Mouse (Mus musculus): Measurements from ENCODE around the gene Dhx33. TPM values are rescaled to one million over a fixed set of nuclear protein-coding genes. Genes with fewer than 3 reads are reported as not detected.

Dhx33 gene
- polyA plus RNA-seq, 1 experiment from 2014 or later, result 12.3 TPM

DNA sequence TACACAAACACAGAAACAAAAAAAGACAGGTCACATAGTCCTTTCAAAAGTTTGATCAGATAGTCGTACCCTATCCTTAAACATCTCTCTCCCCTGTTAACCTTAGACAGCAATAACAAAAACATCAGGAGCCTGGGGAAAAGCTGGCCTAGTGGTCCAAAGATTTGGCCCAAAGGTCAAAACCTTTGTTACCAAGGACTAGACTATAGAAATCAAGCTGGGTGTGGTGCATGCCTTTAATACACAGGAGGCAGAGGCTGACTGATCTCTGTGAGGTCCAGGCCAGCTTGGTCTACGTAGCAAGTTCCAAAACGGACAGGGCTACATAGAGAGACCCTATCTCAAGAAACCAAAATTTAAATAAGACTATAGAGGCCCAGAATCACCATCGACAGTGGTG is 49.5 kb downstream of the Dhx33 start:
- ATAC-seq (ENCODE audit: low FRiP score), result no peak
- WGBS, result 91% methylated on average over 4 of the region's 4 CpGs
- no peaks in the 10 kb centered on the region for H3K4me1 ChIP-seq

DNA sequence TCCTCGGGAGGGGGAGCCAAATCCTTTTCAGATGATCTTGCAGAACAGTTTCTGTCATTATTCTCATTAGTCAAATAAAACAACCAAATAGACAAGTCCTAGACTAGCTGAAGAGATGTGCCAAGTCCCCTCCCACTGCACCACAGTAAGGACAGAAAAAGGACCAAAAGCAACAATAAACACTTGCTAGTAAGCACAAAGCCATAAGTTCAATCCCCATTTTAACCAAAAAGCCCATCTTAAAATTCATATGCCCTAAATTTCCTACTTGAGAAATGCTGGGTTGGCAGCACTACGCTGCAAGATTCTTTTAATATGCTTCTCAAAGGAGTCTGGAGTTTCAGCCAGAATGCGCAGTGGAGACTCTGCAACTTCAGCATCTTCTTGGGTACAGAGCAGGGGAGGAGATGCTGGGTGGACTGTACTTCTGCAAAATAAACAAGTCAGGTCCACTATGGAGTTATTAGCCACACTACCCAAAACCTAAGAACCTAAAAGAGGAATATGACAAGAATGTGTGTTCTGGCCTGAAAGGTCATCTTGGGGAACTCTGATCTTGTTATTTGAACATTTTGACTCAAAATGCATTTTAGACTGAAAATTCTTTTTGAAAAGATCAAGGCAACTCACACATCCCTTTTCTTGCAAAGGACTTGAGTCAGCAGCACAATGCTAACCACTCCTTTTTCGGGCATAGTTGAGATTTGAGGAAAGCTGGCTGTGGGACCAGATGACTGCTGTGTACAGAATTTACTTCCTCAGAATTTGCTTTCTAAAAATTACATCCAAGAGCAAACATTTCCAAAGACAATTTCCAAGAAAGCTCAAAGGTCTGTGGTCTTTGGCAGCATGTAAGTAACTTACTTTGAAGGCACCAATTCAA is 59.1 kb downstream of the Dhx33 start:
- no peaks in the 10 kb centered on the region for H3K9me3 ChIP-seq (replicated peaks)
- no peak for ATAC-seq (ENCODE audit: low FRiP score)
- peaks cover 91% of the 10 kb centered on the region for H3K36me3 ChIP-seq
- H3K4me1 ChIP-seq, result no peaks in the 10 kb centered on the region
- WGBS, result 91% methylated on average over 4 of the region's 4 CpGs
- H3K9ac ChIP-seq (replicated peaks), result no peak overlapping the region
- H3K27me3 ChIP-seq (replicated peaks), result no peaks in the 10 kb centered on the region
- no peak overlapping the region for H3K27ac ChIP-seq (replicated peaks)
- no peak overlapping the region for H3K4me3 ChIP-seq (replicated peaks)
- H3K4me2 ChIP-seq, result no peak overlapping the region

More for the DNA sequence above, 49.5 kb downstream of the Dhx33 start:
- Histone ChIP-seq H3K9me3 (replicated peaks) (no peaks in the 10 kb centered on the region), H3K27ac (replicated peaks) (no peak overlapping the region), H3K4me3 (replicated peaks) (no peak overlapping the region), H3K27me3 (replicated peaks) (no peaks in the 10 kb centered on the region), H3K9ac (replicated peaks) (no peak overlapping the region), H3K36me3 (peaks cover 83% of the 10 kb centered on the region), H3K4me2 (no peak overlapping the region)

DNA sequence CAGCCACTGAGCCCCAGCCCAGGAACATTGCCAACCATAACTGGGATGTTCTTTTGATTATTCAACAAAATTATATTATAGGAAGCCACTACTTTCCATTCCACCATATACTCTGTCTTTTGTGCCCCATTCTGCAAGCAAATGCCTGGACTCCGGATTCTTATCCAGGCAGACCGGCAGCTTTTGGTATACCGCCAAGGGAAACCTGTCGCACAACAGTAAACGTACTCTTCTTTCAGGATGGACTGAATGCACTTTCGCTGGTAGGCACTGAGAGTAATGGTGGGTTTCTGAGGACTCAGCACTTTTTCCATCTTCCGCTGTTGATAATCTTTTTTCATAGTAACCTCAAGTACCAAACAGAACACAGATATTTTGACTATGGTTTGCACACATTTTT is 60.6 kb downstream of the Dhx33 start:
- Histone ChIP-seq H3K4me2 (no peak overlapping the region), H3K4me1 (no peaks in the 10 kb centered on the region), H3K4me3 (replicated peaks) (no peak overlapping the region), H3K9me3 (replicated peaks) (no peaks in the 10 kb centered on the region), H3K27ac (replicated peaks) (no peak overlapping the region), H3K36me3 (peaks cover 88% of the 10 kb centered on the region), H3K9ac (replicated peaks) (no peak overlapping the region), H3K27me3 (replicated peaks) (no peaks in the 10 kb centered on the region)
- ATAC-seq (ENCODE audit: low FRiP score), result no peak
- 89% methylated on average over 7 of the region's 7 CpGs for WGBS

DNA sequence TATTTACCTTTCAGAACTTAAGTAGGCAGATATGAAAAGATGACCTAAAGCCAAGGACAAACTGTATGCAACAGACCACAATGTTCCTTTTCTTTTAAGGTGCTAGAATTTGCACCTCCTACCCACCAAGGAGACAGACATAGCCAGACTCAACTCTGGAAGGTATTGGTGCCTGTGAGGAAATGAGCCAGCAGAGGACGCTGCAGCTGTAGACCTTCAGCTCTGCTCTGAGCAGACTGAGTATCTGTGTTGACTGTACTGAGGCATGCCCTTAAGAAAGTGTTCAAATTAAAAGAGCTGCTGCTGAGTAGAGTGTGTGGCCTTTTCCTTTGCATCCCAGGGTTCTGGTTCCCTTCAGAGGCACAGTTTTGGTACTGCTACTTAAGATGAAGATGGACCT is 61.6 kb downstream of the Dhx33 start:
- Histone ChIP-seq H3K4me2 (no peak overlapping the region), H3K36me3 (peaks cover 88% of the 10 kb centered on the region), H3K9ac (replicated peaks) (no peak overlapping the region), H3K27ac (replicated peaks) (no peak overlapping the region), H3K4me3 (replicated peaks) (no peak overlapping the region), H3K27me3 (replicated peaks) (no peaks in the 10 kb centered on the region), H3K9me3 (replicated peaks) (no peaks in the 10 kb centered on the region), H3K4me1 (no peaks in the 10 kb centered on the region)
- ATAC-seq (ENCODE audit: low FRiP score), result no peak
- WGBS, result 90% methylated on average over 1 of the region's 1 CpGs

DNA sequence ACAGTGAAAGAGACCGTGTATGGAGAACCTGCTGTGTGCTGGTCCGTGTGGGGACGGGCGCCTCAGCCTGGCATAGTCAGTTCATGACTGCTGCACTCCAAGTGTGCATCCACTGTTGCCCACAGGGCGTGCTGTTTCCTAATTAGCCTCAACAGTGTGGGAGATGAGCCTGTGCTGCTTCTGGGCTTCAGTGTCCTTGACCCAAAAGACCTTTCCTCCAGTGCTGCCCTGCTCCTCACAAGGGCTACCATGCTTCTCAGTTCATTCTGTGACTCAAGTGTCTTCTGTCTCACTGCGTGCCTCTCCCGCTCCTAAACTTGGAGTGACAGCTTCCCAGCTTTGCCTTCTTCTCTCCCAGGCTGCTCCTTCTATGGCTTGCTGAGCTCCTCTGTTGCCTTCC is 68.9 kb downstream of the Dhx33 start:
- no peak for ATAC-seq (ENCODE audit: low FRiP score)
- Histone ChIP-seq H3K4me1 (no peaks in the 10 kb centered on the region), H3K36me3 (peaks cover 69% of the 10 kb centered on the region), H3K27ac (replicated peaks) (no peak overlapping the region), H3K27me3 (replicated peaks) (no peaks in the 10 kb centered on the region), H3K9me3 (replicated peaks) (no peaks in the 10 kb centered on the region), H3K4me3 (replicated peaks) (no peak overlapping the region), H3K4me2 (no peak overlapping the region), H3K9ac (replicated peaks) (no peak overlapping the region)
- WGBS, result 86% methylated on average over 7 of the region's 7 CpGs

Other genes with a start within 250 kb of the Dhx33 start
- 15.8 and 16.3 TPM in 2 replicates for gene Zfp3, start 240.2 kb downstream of the Dhx33 start, polyA plus RNA-seq (2015; fragmentation: Nextera tagmentation; extraction: Ambion mirVana)
- gene Scimp, start 191.9 kb downstream of the Dhx33 start, polyA plus RNA-seq (2015; fragmentation: Nextera tagmentation; extraction: Ambion mirVana), result 0.18 and 0.28 TPM in 2 replicates
- 77.1 and 83.3 TPM in 2 replicates for gene Rabep1, start 159.7 kb downstream of the Dhx33 start, polyA plus RNA-seq (2015; fragmentation: Nextera tagmentation; extraction: Ambion mirVana)
- gene Nup88, start 34.5 kb downstream of the Dhx33 start, polyA plus RNA-seq (2015; fragmentation: Nextera tagmentation; extraction: Ambion mirVana), result 108 and 109 TPM in 2 replicates
- 71.3 and 78.8 TPM in 2 replicates for gene Rpain, start 34.2 kb downstream of the Dhx33 start, polyA plus RNA-seq (2015; fragmentation: Nextera tagmentation; extraction: Ambion mirVana)
- 180 and 217 TPM in 2 replicates for gene C1qbp, start 21.4 kb downstream of the Dhx33 start, polyA plus RNA-seq (2015; fragmentation: Nextera tagmentation; extraction: Ambion mirVana)
- 29.8 and 34.2 TPM in 2 replicates for gene Mis12, start 15.2 kb upstream of the Dhx33 start, polyA plus RNA-seq (2015; fragmentation: Nextera tagmentation; extraction: Ambion mirVana)
- gene Derl2, start 15.4 kb upstream of the Dhx33 start, polyA plus RNA-seq (2015; fragmentation: Nextera tagmentation; extraction: Ambion mirVana), result 27.9 and 31.1 TPM in 2 replicates
- 567 and 742 TPM in 2 replicates for gene 6330403K07Rik, start 29.1 kb upstream of the Dhx33 start, polyA plus RNA-seq (2015; fragmentation: Nextera tagmentation; extraction: Ambion mirVana)
- gene Nlrp1a, start 140.3 kb upstream of the Dhx33 start, polyA plus RNA-seq (2015; fragmentation: Nextera tagmentation; extraction: Ambion mirVana), result 0.15 TPM in 1 of 2 replicates, not detected in the other
- gene Nlrp1b, start 226.3 kb upstream of the Dhx33 start, polyA plus RNA-seq (2015; fragmentation: Nextera tagmentation; extraction: Ambion mirVana), result 0.05 TPM in 1 of 2 replicates, not detected in the other